Mouse (Mus musculus): Measurements from ENCODE around the gene Fyb2.

Gene Fyb2

DNA sequence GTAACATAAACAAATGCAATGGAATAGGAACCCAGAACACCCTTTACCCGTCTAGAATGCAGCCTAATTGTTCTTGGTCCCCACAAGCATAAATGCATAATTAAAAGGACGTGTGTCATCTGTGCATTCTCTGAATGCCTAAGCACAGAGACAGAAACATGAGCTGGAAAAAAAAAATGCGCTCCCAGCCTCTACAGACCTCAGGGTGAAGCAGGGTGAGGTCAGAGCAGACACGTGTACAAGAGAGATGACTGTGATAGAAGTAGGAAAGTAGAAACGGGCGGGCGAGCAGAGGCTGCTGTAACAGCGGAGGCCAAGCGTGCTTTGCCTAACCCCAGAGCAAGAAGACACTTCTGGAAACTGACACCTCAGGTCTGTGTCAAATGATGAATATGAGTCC lies 22.8 kb downstream of the Fyb2 start:
- DNase-seq (ENCODE audit: extremely low read depth, insufficient read length, low spot score), result peak; percentile 54

DNA sequence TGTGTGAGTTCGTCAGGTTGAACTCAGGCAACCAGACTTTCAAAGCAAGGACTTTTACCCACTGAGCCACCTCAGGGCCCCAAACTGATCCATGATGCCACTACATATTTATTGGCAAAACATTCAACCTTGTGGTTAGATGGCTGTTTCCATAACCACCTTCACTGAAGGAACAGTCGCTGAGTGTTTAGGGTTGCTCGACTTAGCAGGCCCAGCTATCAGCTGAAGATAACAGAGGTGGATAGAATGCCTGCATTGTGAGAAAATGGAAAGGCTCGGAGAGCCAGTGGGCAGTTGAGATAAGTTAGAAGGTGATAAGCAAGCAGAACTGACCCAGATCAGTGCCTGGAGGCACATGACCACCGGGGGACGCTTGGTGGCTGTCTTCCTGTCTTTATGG lies 26.3 kb downstream of the Fyb2 start:
- DNase-seq (ENCODE audit: extremely low read depth, insufficient read length, low spot score), result no peak

DNA sequence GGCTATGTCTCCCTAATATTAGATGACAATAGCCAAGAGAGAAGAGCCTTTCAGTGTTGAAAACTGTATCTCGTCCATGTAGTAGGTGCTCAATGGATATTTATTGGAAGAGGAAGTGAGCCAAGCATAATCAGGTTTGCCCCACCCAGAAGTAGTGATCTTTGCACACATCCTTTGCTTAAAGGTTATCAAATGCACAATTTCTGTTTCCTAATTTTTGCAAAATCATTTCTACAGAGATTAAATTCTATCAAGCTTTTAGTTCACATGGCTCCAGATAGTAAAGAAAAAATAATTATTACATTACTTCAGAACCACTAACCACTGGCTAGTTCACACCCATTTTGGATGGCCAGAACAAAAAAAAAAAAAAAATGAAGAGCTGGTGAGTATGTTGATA lies 28.6 kb downstream of the Fyb2 start:
- DNase-seq (ENCODE audit: extremely low read depth, insufficient read length, low spot score), result no peak

DNA sequence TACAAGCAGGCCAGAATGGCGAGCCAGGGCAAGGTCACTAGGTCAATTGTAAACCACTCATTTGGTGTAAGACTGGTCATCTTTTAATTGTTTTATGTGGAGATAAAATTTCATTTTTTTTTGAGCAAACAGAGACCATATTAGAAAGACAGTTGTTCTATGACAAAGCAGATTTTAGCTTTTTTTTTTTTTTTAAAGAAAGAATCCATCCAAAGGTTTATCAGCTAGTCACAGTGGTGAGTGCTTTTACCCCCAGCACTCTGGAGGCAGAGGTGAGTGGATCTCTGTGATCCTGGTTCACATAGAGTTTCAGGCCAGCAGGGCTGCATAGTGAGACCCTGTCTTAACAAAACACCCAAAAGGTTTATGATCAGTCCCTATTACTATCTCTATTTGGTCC lies 31.2 kb downstream of the Fyb2 start:
- DNase-seq (ENCODE audit: extremely low read depth, insufficient read length, low spot score), result no peak

DNA sequence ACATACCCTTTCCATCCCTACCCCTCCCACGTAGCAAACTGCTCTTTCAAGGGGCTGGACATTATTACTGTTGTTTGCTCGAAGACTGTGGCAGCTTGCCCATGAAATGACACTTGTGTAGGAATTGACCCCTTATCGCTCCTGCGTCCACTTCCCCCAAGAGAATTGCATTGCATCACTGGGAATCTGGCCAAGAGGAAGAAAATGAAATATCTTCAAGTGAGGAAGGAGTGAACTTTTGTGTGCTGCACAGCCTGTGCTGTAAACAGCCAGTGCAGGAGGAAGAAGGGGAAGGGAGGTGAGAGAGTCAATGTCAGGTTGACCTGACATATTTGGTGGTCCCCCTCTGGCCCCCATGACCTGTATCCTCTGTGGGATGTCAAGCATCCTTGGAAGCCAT lies 35.6 kb downstream of the Fyb2 start:
- no peak for DNase-seq (ENCODE audit: extremely low read depth, insufficient read length, low spot score)

DNA sequence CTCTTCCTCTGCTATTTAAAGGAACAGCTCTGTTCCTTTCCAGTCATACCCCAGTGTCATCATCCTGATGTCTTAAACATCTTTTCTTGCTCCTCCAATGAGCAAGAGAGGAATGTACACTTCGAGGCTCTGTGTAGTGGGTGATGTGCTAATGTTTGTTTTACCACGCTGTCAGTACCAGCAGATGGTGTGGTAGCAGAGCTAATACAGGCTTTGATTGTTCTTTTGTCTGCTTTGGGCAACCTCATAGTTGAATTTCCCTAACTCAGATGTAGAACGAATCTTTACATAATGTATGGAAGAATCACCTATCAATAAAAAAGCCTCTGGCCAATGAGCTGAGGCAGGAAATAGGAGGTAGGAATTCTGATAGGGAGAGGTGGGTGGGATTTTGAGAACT lies 36.0 kb downstream of the Fyb2 start:
- no peak for DNase-seq (ENCODE audit: extremely low read depth, insufficient read length, low spot score)

DNA sequence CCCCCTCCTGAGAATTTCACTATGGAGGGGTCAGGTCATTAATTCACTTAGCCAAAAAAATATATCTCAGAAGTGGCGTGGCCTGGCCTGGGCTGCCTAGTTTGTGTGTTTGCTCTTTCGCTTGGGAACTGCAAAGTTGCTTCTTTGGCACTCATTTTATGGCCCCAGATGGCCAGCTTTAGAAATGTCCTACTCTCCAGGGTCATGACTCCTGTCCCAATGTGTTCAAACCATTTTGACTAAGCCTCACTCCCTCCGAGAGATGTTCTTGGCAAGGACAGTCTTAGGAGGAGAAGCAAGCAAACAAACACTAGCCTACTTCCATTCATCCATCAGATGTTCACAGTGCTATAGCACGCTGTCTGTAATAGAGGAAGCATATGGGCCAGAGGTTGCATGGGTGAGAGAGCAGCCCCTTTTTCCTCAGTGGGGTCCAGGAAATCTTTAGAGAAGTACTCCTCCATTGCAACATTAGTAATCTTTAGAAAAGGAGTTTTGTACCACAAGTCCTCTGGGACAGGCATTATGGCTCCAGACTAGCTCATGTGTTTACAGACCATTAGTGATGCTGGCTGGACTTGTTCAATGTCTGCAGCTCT lies 38.1 kb downstream of the Fyb2 start:
- DNase-seq (ENCODE audit: extremely low read depth, insufficient read length, low spot score), result no peak

DNA sequence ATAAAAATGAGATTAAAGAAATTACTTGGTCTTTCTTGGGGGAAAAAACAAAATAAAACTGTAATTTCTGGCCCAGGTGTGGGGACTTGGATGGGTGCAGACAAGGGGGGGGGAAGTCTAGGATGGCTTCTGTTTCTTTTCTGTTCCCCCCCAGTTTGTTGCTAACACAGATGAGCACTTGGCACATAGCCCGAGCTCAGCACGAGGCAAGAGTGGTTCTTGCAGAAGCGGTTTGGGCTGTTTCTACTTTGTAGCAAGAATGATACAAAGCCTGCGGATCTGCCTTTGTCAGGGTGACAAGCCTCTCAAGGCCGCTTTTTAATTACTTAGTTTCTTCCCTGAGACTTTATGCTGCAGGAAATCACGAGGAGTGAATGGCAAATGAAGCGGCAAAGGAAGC lies 43.4 kb downstream of the Fyb2 start:
- DNase-seq (ENCODE audit: extremely low read depth, insufficient read length, low spot score), result no peak

DNA sequence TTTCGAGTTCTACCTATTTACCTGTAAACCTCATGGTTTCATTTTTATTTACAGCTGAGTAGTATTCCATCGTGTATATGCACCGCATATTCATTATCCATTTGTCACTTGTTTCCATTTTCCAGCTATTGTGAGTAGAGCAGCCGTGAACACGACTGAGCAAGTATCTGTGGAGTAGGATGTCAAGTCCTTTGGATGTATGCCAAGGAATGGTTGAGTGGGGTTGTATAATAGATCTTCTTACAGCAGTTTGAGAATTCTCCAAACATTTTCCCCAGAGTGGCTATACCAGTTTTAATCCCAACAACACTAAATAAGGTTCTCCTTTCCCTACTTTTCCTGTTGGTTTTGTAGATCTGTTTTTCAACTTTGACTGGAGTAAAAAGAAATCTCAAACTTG lies 48.2 kb downstream of the Fyb2 start:
- DNase-seq (ENCODE audit: extremely low read depth, insufficient read length, low spot score), result no peak

DNA sequence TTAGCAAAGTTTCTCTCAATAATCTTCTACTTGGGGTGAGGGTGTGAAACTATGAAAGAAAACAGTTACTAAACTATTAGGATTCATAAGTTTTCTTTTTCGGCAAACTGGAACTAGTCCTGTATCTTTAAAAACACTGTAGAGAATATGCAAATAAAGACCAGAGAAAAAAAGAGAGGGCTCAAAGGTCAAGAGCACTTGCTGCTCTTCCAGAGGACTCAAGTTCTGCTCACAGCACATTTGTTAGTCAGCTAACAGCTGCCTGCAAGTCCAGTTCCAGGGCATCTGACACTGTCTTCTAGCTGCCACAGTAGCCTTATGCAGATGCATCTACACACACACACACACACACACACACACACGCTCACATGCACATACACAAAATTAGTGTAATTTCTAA lies 59.4 kb downstream of the Fyb2 start:
- DNase-seq (ENCODE audit: extremely low read depth, insufficient read length, low spot score), result no peak

DNA sequence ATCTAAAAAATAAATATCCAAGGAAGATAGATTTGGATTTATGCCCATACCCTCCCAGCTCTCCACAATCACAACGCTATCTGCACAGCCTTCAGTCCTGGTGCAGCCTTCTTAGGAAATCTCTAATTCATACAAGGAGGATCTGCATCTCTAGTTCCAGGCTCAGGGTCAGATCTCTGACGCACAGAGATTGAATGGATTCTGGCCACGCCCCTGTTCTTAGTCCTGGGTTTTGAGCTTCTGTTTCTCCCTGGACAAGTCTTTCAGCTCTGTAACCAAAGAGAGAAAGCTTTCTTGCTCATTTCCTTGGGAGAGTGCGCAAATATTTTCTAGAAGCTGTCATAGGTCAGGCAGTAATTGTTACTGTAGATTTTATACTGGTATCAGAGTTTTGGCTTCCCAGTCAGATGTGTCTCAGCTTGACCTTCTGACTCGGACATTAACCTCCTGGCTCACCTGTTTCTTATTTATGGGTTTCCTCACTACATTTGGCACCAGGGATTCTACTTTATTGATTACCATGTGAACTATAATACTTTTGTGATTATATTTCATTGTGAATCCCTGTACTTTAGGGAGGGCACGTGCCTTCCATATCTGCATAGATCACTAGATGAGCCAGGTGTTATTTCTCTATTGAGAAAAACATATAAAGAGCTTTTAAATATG lies 62.0 kb downstream of the Fyb2 start:
- DNase-seq (ENCODE audit: extremely low read depth, insufficient read length, low spot score), result no peak

DNA sequence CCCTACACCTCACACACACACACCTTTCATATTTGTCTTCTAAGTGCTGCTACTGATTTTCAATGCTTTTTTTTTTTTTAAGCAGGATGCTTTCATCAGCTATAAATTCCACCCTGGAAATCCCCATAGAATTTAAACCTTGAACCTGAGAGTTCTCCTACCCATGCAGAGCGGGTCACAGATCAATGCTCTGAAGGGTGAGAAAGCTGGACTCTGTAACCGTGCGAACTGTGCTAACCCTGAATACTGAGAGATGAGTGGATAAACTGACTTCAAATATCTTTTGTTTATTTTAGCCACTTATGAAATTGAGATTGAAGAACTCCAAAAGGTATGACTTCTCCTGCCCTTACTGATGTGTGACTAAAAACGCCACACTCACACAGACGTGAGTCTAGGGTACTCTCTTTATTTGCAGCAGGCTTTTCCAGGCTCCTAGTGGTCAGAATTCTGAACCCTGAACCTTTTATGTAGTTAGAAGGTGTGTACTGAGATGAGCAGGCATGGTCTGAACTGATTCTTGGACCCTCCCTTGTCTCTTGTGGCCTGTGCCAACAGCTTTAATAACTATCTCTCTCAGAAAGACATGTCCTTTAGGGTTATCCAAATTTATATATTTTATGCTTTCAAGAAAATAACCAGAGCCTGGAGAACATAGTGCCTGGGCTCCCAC lies 72.8 kb downstream of the Fyb2 start:
- DNase-seq (ENCODE audit: extremely low read depth, insufficient read length, low spot score), result no peak

DNA sequence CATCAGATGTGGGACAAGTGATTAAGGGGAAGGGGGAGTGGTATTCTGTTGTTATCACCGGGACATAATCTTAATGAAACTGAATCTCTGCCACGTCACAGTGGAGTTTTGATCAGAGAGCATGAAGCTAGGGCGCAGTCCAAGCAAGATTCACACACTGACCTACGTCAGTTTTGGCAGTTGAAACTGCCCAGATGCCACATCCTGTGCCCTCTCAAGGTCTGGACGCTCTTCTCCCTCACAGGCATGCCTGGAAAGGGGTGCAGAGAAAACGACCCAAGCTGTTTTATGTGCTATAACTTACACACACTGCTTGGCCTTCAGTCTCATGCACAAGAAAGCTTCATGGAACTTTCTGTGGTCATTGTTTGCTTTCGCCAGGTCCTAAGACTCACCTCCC lies 74.4 kb downstream of the Fyb2 start:
- DNase-seq (ENCODE audit: extremely low read depth, insufficient read length, low spot score), result peak; percentile 56

DNA sequence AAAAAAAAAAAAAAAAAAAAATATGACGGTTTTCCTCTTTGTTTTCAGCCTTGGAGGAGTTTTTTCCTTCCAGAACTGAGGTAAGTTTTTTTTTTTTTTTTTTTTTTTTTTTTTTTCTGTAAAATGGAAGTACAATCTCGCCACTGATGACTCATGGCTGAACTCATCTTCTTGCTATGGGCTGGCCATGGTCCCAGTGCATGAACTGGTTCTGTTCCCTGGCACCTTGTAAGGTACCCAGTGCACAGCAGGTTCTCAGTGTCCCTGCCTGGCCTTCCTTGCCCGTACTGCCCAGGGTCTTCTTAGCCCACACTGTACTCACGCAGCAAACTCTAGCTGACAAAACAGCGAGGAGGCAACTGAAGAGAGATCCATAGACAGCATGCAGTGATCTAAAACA lies 74.8 kb downstream of the Fyb2 start:
- DNase-seq (ENCODE audit: extremely low read depth, insufficient read length, low spot score), result peak; percentile 66

DNA sequence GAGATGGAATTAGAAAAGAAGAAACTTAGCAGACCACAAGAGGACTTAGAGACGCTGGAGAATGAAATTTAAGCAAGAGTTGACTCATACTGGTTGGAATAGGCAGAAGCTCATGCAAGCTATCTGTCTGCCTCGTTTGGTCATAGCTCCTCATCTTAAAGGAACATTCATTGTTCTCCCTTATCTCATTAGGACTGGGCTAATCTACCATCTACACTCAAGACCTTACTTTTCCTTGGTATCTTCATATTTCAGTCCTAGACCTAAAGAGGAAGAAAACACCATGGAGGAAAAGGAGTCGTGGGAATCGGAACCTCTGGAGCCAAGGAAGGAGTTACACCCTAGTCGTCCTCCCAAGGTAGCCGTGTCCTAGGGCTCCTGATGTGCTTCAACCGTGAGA lies 75.5 kb downstream of the Fyb2 start:
- no peak for DNase-seq (ENCODE audit: extremely low read depth, insufficient read length, low spot score)

DNA sequence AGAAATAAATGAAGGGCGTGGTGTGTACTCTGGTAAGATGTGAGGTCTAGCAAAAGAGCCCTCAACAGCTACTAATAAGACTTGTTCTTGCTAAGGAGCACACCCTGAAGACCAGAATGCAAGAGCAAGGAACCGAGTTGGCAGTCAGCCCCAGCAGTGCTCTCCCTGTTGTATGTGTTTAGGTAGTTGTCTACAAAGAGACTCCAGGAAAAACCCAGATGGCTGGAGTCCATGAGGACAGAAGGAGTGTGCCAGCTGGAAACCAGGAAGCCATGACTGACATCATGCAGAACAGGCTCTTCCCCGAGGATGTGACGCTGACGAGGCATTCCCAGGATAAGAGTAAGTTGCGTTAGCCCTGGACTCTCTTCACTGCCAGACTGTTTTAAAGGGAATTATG lies 76.8 kb downstream of the Fyb2 start:
- peak; percentile 12 for DNase-seq (ENCODE audit: extremely low read depth, insufficient read length, low spot score)

DNA sequence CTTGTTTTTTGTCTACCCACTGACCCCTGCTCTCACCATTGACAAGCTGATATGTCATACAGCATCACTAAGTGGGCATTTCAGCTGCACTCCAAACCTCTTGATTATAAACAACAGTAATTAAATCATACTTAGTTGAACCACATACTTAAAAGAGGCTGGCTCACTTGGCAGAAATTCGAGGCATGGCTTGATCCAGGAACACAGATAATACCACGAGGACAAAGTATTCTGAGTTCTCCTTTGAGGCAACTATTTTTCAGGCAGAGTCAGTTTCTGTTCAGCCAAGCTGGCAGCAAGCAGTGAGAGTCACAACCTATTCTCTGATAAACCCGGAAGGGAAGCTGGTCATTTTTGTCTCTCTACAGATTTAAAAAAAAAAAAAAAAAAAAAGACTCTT lies 77.4 kb downstream of the Fyb2 start:
- DNase-seq (ENCODE audit: extremely low read depth, insufficient read length, low spot score), result no peak

DNA sequence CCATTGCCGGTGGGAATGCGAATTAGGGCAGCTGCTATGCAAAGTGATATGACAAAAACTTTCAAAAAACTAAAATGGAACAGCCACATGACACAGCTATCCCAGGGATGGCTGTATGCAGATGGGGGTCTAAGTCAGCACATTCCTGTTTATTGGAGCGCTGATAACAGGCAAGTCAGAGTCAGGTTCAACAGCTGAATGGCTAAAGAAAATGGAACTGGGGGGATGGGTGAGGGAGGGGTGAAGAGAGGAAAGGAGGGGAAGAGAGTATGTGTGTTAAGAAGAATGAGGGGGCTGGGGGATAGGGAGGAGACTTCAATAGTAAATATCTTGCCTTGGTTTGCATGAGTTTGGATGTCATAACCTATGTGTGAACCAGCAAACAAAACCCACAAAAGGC lies 79.0 kb downstream of the Fyb2 start:
- DNase-seq (ENCODE audit: extremely low read depth, insufficient read length, low spot score), result no peak

DNA sequence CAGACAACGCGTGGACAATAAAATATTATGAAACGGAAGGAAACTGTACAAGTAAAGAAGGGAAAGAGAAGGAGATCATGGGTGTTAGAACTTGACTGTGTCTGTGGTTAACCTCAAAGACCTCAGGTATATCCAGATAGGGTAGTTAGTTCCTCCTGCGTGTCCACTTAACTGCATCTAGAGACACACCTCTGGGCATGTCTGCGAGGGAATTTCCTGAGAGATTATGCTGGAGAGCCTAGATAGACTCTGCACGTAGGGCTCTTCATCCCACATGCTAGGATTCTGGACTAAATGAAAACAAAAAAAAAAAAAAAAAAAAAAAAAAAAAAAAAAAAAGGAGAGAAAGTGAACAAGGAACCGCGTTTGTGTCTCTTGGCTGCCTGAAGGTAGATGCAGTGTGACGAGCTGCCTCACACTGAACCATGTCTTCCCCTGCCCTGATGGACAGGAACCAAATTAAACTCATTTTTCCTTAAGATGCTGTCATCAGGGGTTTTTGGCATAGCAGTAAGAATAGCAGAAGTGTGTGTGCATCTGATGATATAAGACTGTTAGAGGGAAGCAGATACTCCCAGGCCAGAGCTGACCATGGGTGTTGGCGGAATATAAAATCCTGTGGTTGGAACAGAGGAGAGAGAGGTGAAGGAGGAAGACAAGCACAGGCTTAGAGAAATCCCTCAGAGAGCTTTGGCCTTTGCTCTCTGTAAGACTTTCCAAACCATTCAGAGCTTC lies 80.1 kb downstream of the Fyb2 start:
- DNase-seq (ENCODE audit: extremely low read depth, insufficient read length, low spot score), result no peak

DNA sequence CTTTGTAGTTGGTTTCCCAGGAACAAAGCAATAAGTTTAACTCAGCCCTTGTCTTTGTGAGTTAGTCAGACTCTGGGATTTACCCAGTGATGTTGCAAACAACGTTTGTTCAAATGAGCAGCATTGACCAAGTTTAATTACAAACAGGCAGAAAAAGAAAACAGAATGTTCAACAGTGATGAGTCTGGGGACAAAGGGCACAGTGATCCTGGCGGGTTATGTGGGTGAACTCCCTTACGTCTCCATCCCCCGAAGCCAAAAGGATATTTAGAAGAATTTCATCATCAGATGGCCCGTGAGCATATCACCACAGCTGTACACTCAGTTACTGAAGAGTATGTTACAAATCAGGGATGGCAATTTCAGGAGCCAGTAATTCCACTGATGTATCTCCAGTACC lies 86.4 kb downstream of the Fyb2 start:
- no peak for DNase-seq (ENCODE audit: extremely low read depth, insufficient read length, low spot score)

DNA sequence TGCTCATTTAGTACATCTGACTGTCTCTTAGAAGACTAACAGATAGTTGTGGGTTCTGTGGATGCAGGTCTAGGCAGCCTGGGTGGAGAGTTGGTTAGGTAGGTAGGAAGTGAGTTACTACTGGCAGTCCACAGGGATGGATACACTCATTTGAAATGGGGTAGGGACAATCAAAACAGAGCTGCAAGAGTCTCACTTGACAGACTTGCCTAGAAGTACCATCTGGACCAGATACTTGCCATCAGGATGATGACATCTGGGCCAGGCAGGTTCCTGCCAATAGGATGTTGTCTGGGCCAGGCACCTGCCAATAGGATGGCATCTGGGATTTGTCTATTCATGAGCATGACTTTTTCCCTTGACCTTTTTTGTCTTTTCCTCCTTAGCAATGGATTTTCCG lies 88.5 kb downstream of the Fyb2 start:
- DNase-seq (ENCODE audit: extremely low read depth, insufficient read length, low spot score), result no peak

DNA sequence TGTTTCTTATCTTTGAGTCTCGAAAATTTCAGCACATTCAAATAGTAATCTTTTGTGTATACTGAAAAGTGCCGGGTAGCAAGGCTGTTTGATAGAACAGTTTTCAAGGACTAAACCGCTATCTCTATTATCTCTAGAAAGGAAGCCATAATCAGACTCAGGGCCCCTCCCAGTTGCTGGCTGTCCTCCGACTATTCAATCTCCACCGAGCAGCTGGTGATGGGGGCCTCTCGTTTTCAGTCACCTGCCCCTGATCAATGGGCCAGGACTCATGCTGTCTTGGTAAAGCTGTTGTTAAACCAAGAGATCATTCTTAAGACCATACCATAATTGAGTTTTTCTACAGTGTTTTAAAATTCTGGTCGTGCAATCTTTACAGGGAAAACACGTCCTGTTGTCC lies 90.9 kb downstream of the Fyb2 start:
- no peak for DNase-seq (ENCODE audit: extremely low read depth, insufficient read length, low spot score)

Measured in 3134 (cell line).